Mouse (Mus musculus): ENCODE data around the gene Shld2. TPM values are rescaled to one million over a fixed set of nuclear protein-coding genes. Genes with fewer than 3 reads are reported as not detected.
"Not testable (repeated sequence)": the region's sequence is repeated elsewhere in the genome, so short reads cannot be mapped to it uniquely, and the experiment has no call there.

Shld2 gene
- polyA plus RNA-seq, 1 experiment from 2014 or later: 9.0 TPM

- WGBS: 83% methylated on average over 7 of the region's 7 CpGs
- Histone ChIP-seq H3K27ac (no peak overlapping the region), H3K4me3 (no peak overlapping the region), H3K36me3 (no peaks in the 10 kb centered on the region), H3K9me3 (no peaks in the 10 kb centered on the region), H3K4me1 (peaks cover 10% of the 10 kb centered on the region), H3K27me3 (ENCODE audit: insufficient read depth, poor library complexity, severe bottlenecking) (no peaks in the 10 kb centered on the region)
- DNase-seq (ENCODE audit: low spot score): no peak
These were observed 13.9 kb downstream of the Shld2 start for GRCm38 (mm10) chr14:34296350-34296749.

GRCm38 (mm10) chr14:34293641-34294040, 16.7 kb downstream of the Shld2 start:
- WGBS: 88% methylated on average over 3 of the region's 3 CpGs
- Histone ChIP-seq H3K36me3 (no peaks in the 10 kb centered on the region), H3K27me3 (ENCODE audit: insufficient read depth, poor library complexity, severe bottlenecking) (no peaks in the 10 kb centered on the region), H3K9me3 (no peaks in the 10 kb centered on the region), H3K4me3 (no peak overlapping the region), H3K27ac (no peak overlapping the region), H3K4me1 (peaks cover 4% of the 10 kb centered on the region)
- DNase-seq (ENCODE audit: low spot score): no peak

GRCm38 (mm10) chr14:34290229-34290628, 20.1 kb downstream of the Shld2 start:
- Histone ChIP-seq H3K27me3 (ENCODE audit: insufficient read depth, poor library complexity, severe bottlenecking) (no peaks in the 10 kb centered on the region), H3K36me3 (no peaks in the 10 kb centered on the region), H3K9me3 (no peaks in the 10 kb centered on the region), H3K27ac (no peak overlapping the region), H3K4me1 (no peaks in the 10 kb centered on the region), H3K4me3 (no peak overlapping the region)
- no peak for DNase-seq (ENCODE audit: low spot score)
- WGBS: 35% methylated on average over 1 of the region's 1 CpGs

- 90% methylated on average over 3 of the region's 3 CpGs for WGBS
- Histone ChIP-seq H3K27ac (no peak overlapping the region), H3K4me1 (no peaks in the 10 kb centered on the region), H3K36me3 (no peaks in the 10 kb centered on the region), H3K9me3 (no peaks in the 10 kb centered on the region), H3K27me3 (ENCODE audit: insufficient read depth, poor library complexity, severe bottlenecking) (no peaks in the 10 kb centered on the region), H3K4me3 (no peak overlapping the region)
- no peak for DNase-seq (ENCODE audit: low spot score)
These were observed 20.9 kb downstream of the Shld2 start for GRCm38 (mm10) chr14:34289259-34290015.

- no peaks in the 10 kb centered on the region for H3K36me3 ChIP-seq
- no peaks in the 10 kb centered on the region for H3K27me3 ChIP-seq (ENCODE audit: insufficient read depth, poor library complexity, severe bottlenecking)
- no peaks in the 10 kb centered on the region for H3K4me1 ChIP-seq
- no peaks in the 10 kb centered on the region for H3K9me3 ChIP-seq
- no peak for DNase-seq (ENCODE audit: low spot score)
- WGBS: 75% methylated on average over 2 of the region's 2 CpGs
- no peak overlapping the region for H3K4me3 ChIP-seq
- H3K27ac ChIP-seq: no peak overlapping the region
These were observed 21.9 kb downstream of the Shld2 start for GRCm38 (mm10) chr14:34288396-34288795.

GRCm38 (mm10) chr14:34281736-34282269, 28.5 kb downstream of the Shld2 start:
- 92% methylated on average over 5 of the region's 5 CpGs for WGBS
- H3K9me3 ChIP-seq: no peaks in the 10 kb centered on the region

GRCm38 (mm10) chr14:34280798-34281197, 29.5 kb downstream of the Shld2 start:
- H3K27me3 ChIP-seq (ENCODE audit: insufficient read depth, poor library complexity, severe bottlenecking): no peaks in the 10 kb centered on the region
- H3K4me3 ChIP-seq: no peak overlapping the region
- no peaks in the 10 kb centered on the region for H3K4me1 ChIP-seq
- DNase-seq (ENCODE audit: low spot score): no peak
- no peaks in the 10 kb centered on the region for H3K9me3 ChIP-seq
- no peaks in the 10 kb centered on the region for H3K36me3 ChIP-seq
- 77% methylated on average over 2 of the region's 2 CpGs for WGBS
- no peak overlapping the region for H3K27ac ChIP-seq

More at GRCm38 (mm10) chr14:34281736-34282269, 28.5 kb downstream of the Shld2 start:
- Histone ChIP-seq H3K36me3 (no peaks in the 10 kb centered on the region), H3K4me3 (no peak overlapping the region), H3K4me1 (no peaks in the 10 kb centered on the region), H3K27ac (no peak overlapping the region), H3K27me3 (ENCODE audit: insufficient read depth, poor library complexity, severe bottlenecking) (no peaks in the 10 kb centered on the region)
- DNase-seq (ENCODE audit: low spot score): no peak

- WGBS: 85% methylated on average over 4 of the region's 4 CpGs
- DNase-seq (ENCODE audit: low spot score): no peak
- Histone ChIP-seq H3K27ac (no peak overlapping the region), H3K27me3 (ENCODE audit: insufficient read depth, poor library complexity, severe bottlenecking) (no peaks in the 10 kb centered on the region), H3K36me3 (no peaks in the 10 kb centered on the region), H3K4me3 (no peak overlapping the region), H3K9me3 (no peaks in the 10 kb centered on the region), H3K4me1 (no peaks in the 10 kb centered on the region)
These were observed 30.6 kb downstream of the Shld2 start for GRCm38 (mm10) chr14:34279726-34280125.

- 83% methylated on average over 4 of the region's 4 CpGs for WGBS
- H3K27ac ChIP-seq: no peak overlapping the region
- no peak overlapping the region for H3K4me3 ChIP-seq
- no peaks in the 10 kb centered on the region for H3K9me3 ChIP-seq
- no peak for DNase-seq (ENCODE audit: low spot score)
- no peaks in the 10 kb centered on the region for H3K27me3 ChIP-seq (ENCODE audit: insufficient read depth, poor library complexity, severe bottlenecking)
- H3K36me3 ChIP-seq: no peaks in the 10 kb centered on the region
- no peaks in the 10 kb centered on the region for H3K4me1 ChIP-seq
These were observed 35.1 kb downstream of the Shld2 start for GRCm38 (mm10) chr14:34275225-34275624.

GRCm38 (mm10) chr14:34274141-34274540, 36.2 kb downstream of the Shld2 start:
- no peaks in the 10 kb centered on the region for H3K27me3 ChIP-seq (ENCODE audit: insufficient read depth, poor library complexity, severe bottlenecking)
- H3K36me3 ChIP-seq: no peaks in the 10 kb centered on the region
- WGBS: 81% methylated on average over 3 of the region's 3 CpGs
- no peaks in the 10 kb centered on the region for H3K4me1 ChIP-seq
- no peak for DNase-seq (ENCODE audit: low spot score)
- H3K9me3 ChIP-seq: no peaks in the 10 kb centered on the region
- H3K27ac ChIP-seq: no peak overlapping the region
- no peak overlapping the region for H3K4me3 ChIP-seq

GRCm38 (mm10) chr14:34273280-34273679, 37.0 kb downstream of the Shld2 start:
- H3K4me3 ChIP-seq: no peak overlapping the region
- H3K27ac ChIP-seq: no peak overlapping the region
- H3K36me3 ChIP-seq: no peaks in the 10 kb centered on the region
- no peaks in the 10 kb centered on the region for H3K9me3 ChIP-seq
- H3K4me1 ChIP-seq: no peaks in the 10 kb centered on the region
- 55% methylated on average over 2 of the region's 2 CpGs for WGBS
- DNase-seq (ENCODE audit: low spot score): no peak
- no peaks in the 10 kb centered on the region for H3K27me3 ChIP-seq (ENCODE audit: insufficient read depth, poor library complexity, severe bottlenecking)

- Histone ChIP-seq H3K9me3 (no peaks in the 10 kb centered on the region), H3K4me3 (no peak overlapping the region), H3K36me3 (no peaks in the 10 kb centered on the region), H3K27me3 (ENCODE audit: insufficient read depth, poor library complexity, severe bottlenecking) (no peaks in the 10 kb centered on the region), H3K4me1 (no peaks in the 10 kb centered on the region), H3K27ac (no peak overlapping the region)
- 64% methylated on average over 9 of the region's 9 CpGs for WGBS
- DNase-seq (ENCODE audit: low spot score): no peak
These were observed 42.2 kb downstream of the Shld2 start for GRCm38 (mm10) chr14:34268046-34268445.

- H3K9me3 ChIP-seq; DNase-seq (ENCODE audit: low spot score); H3K4me1 ChIP-seq; H3K4me3 ChIP-seq; H3K27ac ChIP-seq; H3K36me3 ChIP-seq; H3K27me3 ChIP-seq (ENCODE audit: insufficient read depth, poor library complexity, severe bottlenecking): not testable (repeated sequence)
- 74% methylated on average over 3 of the region's 3 CpGs for WGBS
These were observed 51.8 kb downstream of the Shld2 start for GRCm38 (mm10) chr14:34258525-34258924.

GRCm38 (mm10) chr14:34253261-34253660, 57.0 kb downstream of the Shld2 start:
- no peak overlapping the region for H3K27ac ChIP-seq
- H3K36me3 ChIP-seq: no peaks in the 10 kb centered on the region
- no peaks in the 10 kb centered on the region for H3K9me3 ChIP-seq
- DNase-seq (ENCODE audit: low spot score): no peak
- WGBS: 81% methylated on average over 4 of the region's 4 CpGs
- H3K4me3 ChIP-seq: no peak overlapping the region
- H3K27me3 ChIP-seq (ENCODE audit: insufficient read depth, poor library complexity, severe bottlenecking): no peaks in the 10 kb centered on the region
- H3K4me1 ChIP-seq: no peaks in the 10 kb centered on the region
